Mouse (Mus musculus): ENCODE measurements around the gene Vat1.
"Not testable (repeated sequence)": the region's sequence is repeated elsewhere in the genome, so short reads cannot be mapped to it uniquely, and the experiment has no call there.

Gene Vat1

GRCm38 (mm10) chr11:101465869-101466551 lies at the start of gene Vat1:
TSS of gene Vat1 (minus strand) at chr11:101466230.
- peak; percentile 88 for DNase-seq (ENCODE audit: low spot score)

GRCm38 (mm10) chr11:101507090-101507489 lies 41.1 kb upstream of the Vat1 start:
- no peak for DNase-seq (ENCODE audit: low spot score)

DNA sequence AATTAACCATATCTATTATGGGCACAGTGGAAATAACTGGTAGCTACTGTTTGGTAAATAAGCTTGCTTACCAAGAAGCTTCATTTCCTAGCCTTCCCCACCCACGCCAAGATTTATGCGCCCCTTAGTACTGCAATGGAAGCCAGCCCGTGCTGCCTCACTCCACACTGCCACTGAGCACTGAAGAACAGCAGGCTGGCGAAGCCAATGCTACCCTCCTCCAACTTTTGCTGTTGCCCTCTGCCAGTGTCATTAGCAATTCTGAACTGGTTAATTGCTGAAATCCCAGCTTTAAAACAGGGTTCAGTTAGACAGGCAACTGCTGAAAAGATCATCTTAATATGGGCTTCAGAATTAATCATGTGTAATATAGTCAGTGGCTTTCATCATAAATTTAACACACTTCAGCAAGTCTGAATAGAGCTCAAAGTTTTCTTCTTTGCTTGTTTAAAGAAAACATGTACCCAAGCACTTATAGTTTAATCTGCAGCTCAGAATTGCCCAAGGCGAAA lies 40.3 kb upstream of the Vat1 start:
- DNase-seq (ENCODE audit: low spot score) = no peak

DNA sequence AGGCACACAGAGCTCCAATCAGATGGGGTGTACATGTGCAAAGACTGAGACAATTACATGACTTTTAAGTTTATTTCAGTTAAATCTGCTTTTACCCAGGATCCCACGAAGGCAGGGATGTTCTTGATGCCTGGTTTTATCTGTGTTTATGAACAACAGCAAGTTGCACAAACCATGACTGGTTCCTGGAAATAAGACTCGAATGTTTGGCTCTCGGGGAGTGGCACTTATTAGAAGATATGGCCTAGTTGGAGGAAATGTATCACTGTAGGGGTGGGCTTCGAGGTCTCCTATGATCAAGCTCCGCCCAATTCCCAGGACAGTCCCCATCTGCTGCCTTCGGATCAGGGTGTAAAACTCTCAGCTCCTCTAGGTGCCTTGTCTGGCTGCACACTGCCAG lies 20.1 kb upstream of the Vat1 start:
- DNase-seq (ENCODE audit: low spot score) = no peak

GRCm38 (mm10) chr11:101485509-101486028 lies 19.5 kb upstream of the Vat1 start:
- peak; percentile 71 for DNase-seq (ENCODE audit: low spot score)

DNA sequence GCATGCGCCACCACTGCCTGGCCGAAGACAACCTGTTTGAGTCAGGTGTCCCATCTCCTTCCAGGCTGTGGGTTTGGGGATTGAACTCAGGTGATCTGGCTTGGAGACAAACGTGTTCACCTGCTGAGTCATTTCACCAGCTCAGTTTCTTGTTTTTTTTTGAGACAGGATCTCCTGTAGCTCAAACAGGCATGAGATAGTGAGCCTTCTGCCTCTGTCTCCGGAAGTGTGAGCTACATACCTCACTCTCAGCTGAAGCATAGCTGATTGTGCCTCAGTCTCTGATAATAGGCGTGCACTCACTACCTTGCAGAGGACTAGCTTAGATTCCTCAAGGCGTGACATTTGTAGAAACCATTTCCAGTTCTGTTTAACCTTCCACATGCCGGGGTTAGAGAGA lies 18.8 kb upstream of the Vat1 start:
- DNase-seq (ENCODE audit: low spot score) = peak; percentile 48

DNA sequence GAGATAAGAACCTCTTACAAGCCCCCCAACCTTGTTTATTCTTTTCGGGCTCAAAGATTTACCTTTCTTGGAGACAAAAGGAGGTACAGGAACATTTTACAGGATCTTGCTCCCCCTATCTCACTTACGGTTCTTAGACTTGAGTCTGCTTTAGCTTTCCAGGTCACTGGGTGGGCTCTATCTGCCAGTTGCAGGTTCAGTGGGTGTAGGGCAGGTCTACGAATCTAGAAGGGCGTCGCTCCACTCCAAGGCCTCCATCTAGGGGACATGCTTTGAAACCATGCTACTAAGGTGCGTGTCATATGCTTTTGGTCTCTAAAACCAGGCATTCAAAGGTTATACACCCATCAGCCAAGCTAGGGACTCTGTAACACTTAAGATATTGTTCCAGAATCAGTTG lies 18.2 kb upstream of the Vat1 start:
- no peak for DNase-seq (ENCODE audit: low spot score)

DNA sequence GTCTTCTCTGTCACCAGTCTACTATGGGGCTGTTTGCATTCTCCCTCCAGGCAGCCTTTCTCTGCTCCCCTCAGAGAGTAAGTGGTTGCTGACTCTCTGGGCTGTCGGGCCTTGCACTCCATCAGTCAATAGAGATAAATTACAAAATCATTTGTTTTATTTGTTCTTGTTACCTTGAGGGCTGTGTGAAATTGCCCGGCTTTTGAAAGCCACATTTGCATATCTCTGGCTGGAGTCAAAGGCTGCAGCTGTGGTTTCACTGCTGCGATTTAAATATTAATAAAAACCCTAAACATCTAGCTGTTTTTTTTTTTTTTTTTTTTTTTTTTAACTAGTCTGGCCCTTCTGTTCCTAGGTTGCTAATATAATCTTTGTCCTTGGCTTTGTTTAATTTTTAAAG lies 17.8 kb upstream of the Vat1 start:
- no peak for DNase-seq (ENCODE audit: low spot score)

- peak; percentile 89 for DNase-seq (ENCODE audit: low spot score)
These were observed 14.9 kb upstream of the Vat1 start for GRCm38 (mm10) chr11:101480912-101481311.

- DNase-seq (ENCODE audit: low spot score) = no peak
These were observed 13.2 kb upstream of the Vat1 start for GRCm38 (mm10) chr11:101479171-101479635.

- DNase-seq (ENCODE audit: low spot score) = no peak
These were observed 11.7 kb upstream of the Vat1 start for GRCm38 (mm10) chr11:101477552-101478211.

- no peak for DNase-seq (ENCODE audit: low spot score)
These were observed 11.1 kb upstream of the Vat1 start for GRCm38 (mm10) chr11:101477194-101477551.

- not testable (repeated sequence) for DNase-seq (ENCODE audit: low spot score)
These were observed 10.3 kb upstream of the Vat1 start for GRCm38 (mm10) chr11:101476361-101476760.

DNA sequence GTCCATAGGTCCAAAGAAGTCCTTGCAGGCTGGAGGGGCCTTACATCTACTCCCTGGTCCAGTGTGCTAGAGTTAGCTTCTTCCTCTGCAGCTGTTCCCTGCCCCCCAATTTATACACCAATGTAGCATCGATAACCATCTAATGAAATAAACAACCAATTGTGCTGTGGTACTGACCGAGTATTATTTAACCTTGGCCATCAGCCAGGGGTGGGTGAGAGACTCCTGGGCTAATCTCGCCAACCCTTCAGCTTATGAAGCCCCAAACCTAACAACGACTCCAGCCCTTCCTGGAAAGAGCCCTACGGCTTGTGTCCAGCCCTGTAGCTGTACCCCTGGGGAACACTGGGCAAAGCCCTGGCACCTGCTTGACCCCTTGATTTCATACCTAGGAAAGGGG lies 8.3 kb upstream of the Vat1 start:
- DNase-seq (ENCODE audit: low spot score) = no peak

DNA sequence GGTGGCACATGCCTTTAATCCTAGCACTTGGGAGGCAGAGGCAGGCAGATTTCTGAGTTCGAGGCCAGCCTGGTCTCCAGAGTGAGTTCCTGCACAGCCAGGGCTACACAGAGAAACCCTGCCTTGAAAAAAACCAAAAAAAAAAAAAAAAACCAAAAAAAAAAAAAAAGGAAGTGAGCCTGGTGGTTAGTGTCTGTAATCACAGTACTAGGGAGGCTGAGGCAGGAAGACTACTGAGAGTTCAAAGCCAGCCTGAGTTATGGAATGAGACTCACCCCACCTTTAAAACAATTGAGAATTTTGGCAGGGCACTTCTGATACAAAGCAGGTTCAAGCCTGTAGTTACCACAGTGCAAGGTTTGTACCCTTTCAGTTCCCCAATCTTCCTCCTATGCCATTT lies 7.7 kb upstream of the Vat1 start:
- DNase-seq (ENCODE audit: low spot score) = not testable (repeated sequence)

- no peak for DNase-seq (ENCODE audit: low spot score)
These were observed 6.3 kb upstream of the Vat1 start for GRCm38 (mm10) chr11:101472336-101472735.

GRCm38 (mm10) chr11:101471926-101472325 lies 5.9 kb upstream of the Vat1 start:
- no peak for DNase-seq (ENCODE audit: low spot score)

GRCm38 (mm10) chr11:101470206-101470605 lies 4.2 kb upstream of the Vat1 start:
- peak; percentile 3 for DNase-seq (ENCODE audit: low spot score)

GRCm38 (mm10) chr11:101469155-101469554 lies 3.1 kb upstream of the Vat1 start:
- DNase-seq (ENCODE audit: low spot score) = peak; percentile 1

- peak; percentile 25 for DNase-seq (ENCODE audit: low spot score)
These were observed 2.7 kb upstream of the Vat1 start for GRCm38 (mm10) chr11:101468731-101469130.

GRCm38 (mm10) chr11:101468263-101468688 lies 2.2 kb upstream of the Vat1 start:
- no peak for DNase-seq (ENCODE audit: low spot score)

DNA sequence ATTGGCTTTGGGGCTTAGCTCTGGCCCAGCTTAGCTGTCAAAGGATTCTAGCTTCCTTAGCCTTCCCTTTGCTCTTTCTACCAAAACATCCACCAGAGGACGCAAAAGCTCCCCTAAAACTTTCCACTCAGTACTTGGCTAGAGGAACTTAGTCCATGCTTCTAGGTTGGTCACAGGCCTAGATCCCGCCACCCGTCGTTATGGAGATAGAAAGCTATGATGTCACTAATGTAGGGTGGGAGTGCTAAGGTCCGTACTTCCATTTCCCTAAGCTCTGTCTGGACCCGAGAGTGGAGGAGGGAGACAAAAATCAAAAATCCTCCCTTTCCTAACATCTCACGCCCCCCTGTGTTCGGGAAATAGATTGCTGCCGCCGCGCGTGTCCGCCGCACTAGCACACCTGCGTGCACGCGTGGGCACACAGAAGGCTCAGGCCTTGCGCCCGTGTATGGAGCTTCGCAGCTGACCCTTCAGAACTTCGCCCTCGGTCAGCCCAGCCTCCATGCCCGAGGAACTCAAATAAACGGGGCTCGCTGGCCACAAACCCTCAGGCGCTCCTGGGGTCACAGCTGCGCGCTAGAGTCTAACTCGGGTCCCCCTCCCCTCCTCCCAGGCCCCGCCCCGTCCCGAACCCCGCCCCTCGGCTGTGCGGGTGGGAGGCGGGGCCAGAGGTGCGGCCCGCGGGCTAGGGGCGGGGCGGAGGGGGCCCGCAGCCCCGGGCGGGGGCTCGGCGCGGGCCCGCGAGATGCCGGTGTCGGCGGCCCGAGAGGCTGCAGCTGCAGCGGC lies 1.6 kb upstream of the Vat1 start:
- peak; percentile 87 for DNase-seq (ENCODE audit: low spot score)

All from yolk sac, embryonic 10.5 days (tissue).